Mouse (Mus musculus) heart, postnatal 0 days (tissue): ENCODE results near the gene Cblc.

Experiments used
- CTCF ChIP-seq: IDR thresholded peaks from 2 replicates; pipeline ENCODE4 v1.5.1; 2016; ENCODE audit warnings: antibody characterized with exemption, control low read depth, low read depth
- EP300 ChIP-seq: IDR thresholded peaks from 2 replicates; pipeline ENCODE4 v1.6.1; 2016; ENCODE audit warnings: antibody characterized with exemption, low read depth

- TF ChIP-seq CTCF (no peak), EP300 (0 out of 2 replicates have a peak, but pooled peaks have one; percentile 31)
Measured at GRCm38 (mm10) chr7:19770375-19770754, 26.2 kb downstream of the Cblc start.
